Comparison of ENCODE assay signal across 24 mouse cellular contexts in genomic region chr19:3736001-3736400, GRCm38 (mm10). TPM values are rescaled to one million over a fixed set of nuclear protein-coding genes. Genes with fewer than 3 reads are reported as not detected.
DNase-seq lines count a peak whose midpoint lies in the region; ATAC-seq and TF ChIP-seq lines count a peak whose summit lies in the region.
"Had no signal": no experiment of that assay in that cellular context is flagged by ENCODE, and none has a peak within 500 bp of the region (broad histone marks: within the 10 kb centered on the region; RNA-seq: fewer than 3 reads in every experiment).

No protein-coding gene starts in this region.

- H3K9ac ChIP-seq in kidney, embryonic 15.5 days: no peak overlapping the region
- no peak overlapping the region for H3K9ac ChIP-seq in midbrain, embryonic 11.5 days (ENCODE audit: low read length)
- H3K9ac ChIP-seq in midbrain, embryonic 15.5 days: no peak overlapping the region
- H3K9ac ChIP-seq: embryonic facial prominence, embryonic 12.5 days; forebrain, embryonic 13.5 days; forebrain, embryonic 15.5 days had no signal

- no peaks in the 10 kb centered on the region for H3K4me1 ChIP-seq in kidney, adult 2 months (ENCODE audit: control insufficient read depth, insufficient read depth, low read length)
- H3K4me1 ChIP-seq in kidney, embryonic 15.5 days: no peaks in the 10 kb centered on the region
- H3K4me1 ChIP-seq in midbrain, embryonic 11.5 days (ENCODE audit: control insufficient read depth, insufficient read depth, low read length): no peaks in the 10 kb centered on the region
- no peaks in the 10 kb centered on the region for H3K4me1 ChIP-seq in midbrain, embryonic 15.5 days
- H3K4me1 ChIP-seq: embryonic facial prominence, embryonic 10.5 days; embryonic facial prominence, embryonic 12.5 days; forebrain, embryonic 13.5 days; forebrain, embryonic 15.5 days had no signal

- no peaks in the 10 kb centered on the region for H3K27me3 ChIP-seq in kidney, adult 2 months (replicated peaks; ENCODE audit: control insufficient read depth, insufficient read depth, low read length)
- no peaks in the 10 kb centered on the region for H3K27me3 ChIP-seq in kidney, embryonic 15.5 days
- no peaks in the 10 kb centered on the region for H3K27me3 ChIP-seq in midbrain, embryonic 11.5 days (ENCODE audit: control insufficient read depth, insufficient read depth, low read length)
- no peaks in the 10 kb centered on the region for H3K27me3 ChIP-seq in midbrain, embryonic 15.5 days (replicated peaks)
- H3K27me3 ChIP-seq: CH12.LX; embryonic facial prominence, embryonic 12.5 days; forebrain, embryonic 13.5 days; forebrain, embryonic 15.5 days had no signal

- no peak for ATAC-seq in kidney, embryonic 15.5 days (replicated peaks; ENCODE audit: low FRiP score)
- ATAC-seq in midbrain, embryonic 11.5 days (ENCODE audit: low FRiP score): no peak
- no peak for ATAC-seq in midbrain, embryonic 15.5 days (replicated peaks)
- ATAC-seq: activated CD4-positive, CD25-positive, alpha-beta regulatory T cell, adult 4 months; CD4-positive, CD25-positive, alpha-beta regulatory T cell, adult 4 months; forebrain, embryonic 13.5 days; forebrain, embryonic 15.5 days; Patski had no signal

- no peaks in the 10 kb centered on the region for H3K9me3 ChIP-seq in kidney, embryonic 15.5 days (replicated peaks)
- no peaks in the 10 kb centered on the region for H3K9me3 ChIP-seq in midbrain, embryonic 11.5 days (ENCODE audit: control insufficient read depth, low read length)
- H3K9me3 ChIP-seq in midbrain, embryonic 15.5 days: no peaks in the 10 kb centered on the region
- H3K9me3 ChIP-seq: embryonic facial prominence, embryonic 10.5 days; embryonic facial prominence, embryonic 12.5 days; forebrain, embryonic 13.5 days; forebrain, embryonic 15.5 days; G1E had no signal

- peak; percentile 55 for DNase-seq in kidney, adult 2 months
- no peak for DNase-seq in kidney, adult 18-20 months
- peak; percentile 42 to 62 for DNase-seq in kidney, postnatal 36 days
- peak; percentile 1 for DNase-seq in midbrain, embryonic 11.5 days (ENCODE audit: low spot score, missing footprints)
- DNase-seq: adrenal gland, adult 8-10 months; adrenal gland, postnatal 14 days; adrenal gland, postnatal 36 days; B cell, adult 2 months; cerebellum, adult 11-12 months; cerebellum, adult 2 months; cerebellum, adult 9-10 months; cerebellum, postnatal 10 days; cerebellum, postnatal 25 days had no signal

- H3K36me3 ChIP-seq in kidney, adult 2 months (ENCODE audit: control insufficient read depth, insufficient read depth, low read length): no peaks in the 10 kb centered on the region
- no peaks in the 10 kb centered on the region for H3K36me3 ChIP-seq in kidney, embryonic 15.5 days
- H3K36me3 ChIP-seq in midbrain, embryonic 11.5 days (ENCODE audit: control insufficient read depth, insufficient read depth, low read length): no peaks in the 10 kb centered on the region
- H3K36me3 ChIP-seq in midbrain, embryonic 15.5 days (replicated peaks): no peaks in the 10 kb centered on the region
- H3K36me3 ChIP-seq: embryonic facial prominence, embryonic 10.5 days; embryonic facial prominence, embryonic 12.5 days; forebrain, embryonic 15.5 days; G1E had no signal

- no peak overlapping the region for H3K27ac ChIP-seq in kidney, adult 2 months (ENCODE audit: insufficient read depth, low read depth, low read length)
- H3K27ac ChIP-seq in kidney, embryonic 15.5 days: no peak overlapping the region
- H3K27ac ChIP-seq in midbrain, embryonic 11.5 days (ENCODE audit: low read depth, low read length): no peak overlapping the region
- no peak overlapping the region for H3K27ac ChIP-seq in midbrain, embryonic 15.5 days
- H3K27ac ChIP-seq: embryonic facial prominence, embryonic 10.5 days; embryonic facial prominence, embryonic 12.5 days; forebrain, embryonic 13.5 days; forebrain, embryonic 15.5 days had no signal

- H3K4me3 ChIP-seq in kidney, adult 2 months (ENCODE audit: insufficient read depth, low read depth, low read length): no peak overlapping the region
- no peak overlapping the region for H3K4me3 ChIP-seq in kidney, embryonic 15.5 days (replicated peaks)
- H3K4me3 ChIP-seq in midbrain, embryonic 11.5 days (ENCODE audit: low read depth, low read length): no peak overlapping the region
- no peak overlapping the region for H3K4me3 ChIP-seq in midbrain, embryonic 15.5 days
- H3K4me3 ChIP-seq: embryonic facial prominence, embryonic 10.5 days; embryonic facial prominence, embryonic 12.5 days; forebrain, embryonic 13.5 days; forebrain, embryonic 15.5 days had no signal

- no peak for TF ChIP-seq POLR2A in kidney, adult 2 months (IDR thresholded peaks at IDR 0.05; ENCODE audit: low read depth, low read length)

- H3K4me2 ChIP-seq in kidney, embryonic 15.5 days: no peak overlapping the region
- H3K4me2 ChIP-seq in midbrain, embryonic 11.5 days: no peak overlapping the region
- H3K4me2 ChIP-seq in midbrain, embryonic 15.5 days: no peak overlapping the region
- H3K4me2 ChIP-seq: embryonic facial prominence, embryonic 12.5 days; forebrain, embryonic 13.5 days; forebrain, embryonic 15.5 days had no signal

- no peak for TF ChIP-seq CTCF in kidney, adult 2 months (conservative IDR thresholded peaks at IDR 0.05; ENCODE audit: insufficient read depth, insufficient read length, low read depth, low read length)

- 68% methylated on average over 3 of the region's 3 CpGs for WGBS in kidney, adult 2 months
- 83% methylated on average over 3 of the region's 3 CpGs for WGBS in kidney, embryonic 15.5 days
- 98% methylated on average over 3 of the region's 3 CpGs for WGBS in midbrain, embryonic 11.5 days
- WGBS in midbrain, embryonic 15.5 days: 95% methylated on average over 3 of the region's 3 CpGs

RNA-seq across cellular contexts. Expression of gene 1810055G02Rik, which starts 27.9 kb away (rescaled TPM):
- 18.8 and 23.3 TPM in 2 replicates for polyA plus RNA-seq in kidney, adult 2 months (2012; rRNA removed)
- polyA plus RNA-seq in kidney, embryonic 15.5 days (2015; fragmentation: Nextera tagmentation; extraction: Ambion mirVana): 39.7 and 43.9 TPM in 2 replicates
- polyA plus RNA-seq in midbrain, embryonic 11.5 days (2014; fragmentation: Nextera tagmentation; extraction: Ambion mirVana): 34.6 and 38.9 TPM in 2 replicates
- polyA plus RNA-seq in midbrain, embryonic 15.5 days (2015; fragmentation: Nextera tagmentation; extraction: Ambion mirVana): 34.6 and 35.9 TPM in 2 replicates

RNA-seq across cellular contexts. Expression of gene Kmt5b, which starts 31.2 kb away (rescaled TPM):
- 12.6 and 12.9 TPM in 2 replicates for polyA plus RNA-seq in kidney, adult 2 months (2012; rRNA removed)
- polyA plus RNA-seq in kidney, embryonic 15.5 days (2015; fragmentation: Nextera tagmentation; extraction: Ambion mirVana): 30.9 and 33.9 TPM in 2 replicates
- 40.3 and 45.1 TPM in 2 replicates for polyA plus RNA-seq in midbrain, embryonic 11.5 days (2014; fragmentation: Nextera tagmentation; extraction: Ambion mirVana)
- polyA plus RNA-seq in midbrain, embryonic 15.5 days (2015; fragmentation: Nextera tagmentation; extraction: Ambion mirVana): 51.9 and 59.9 TPM in 2 replicates

RNA-seq across cellular contexts. Expression of gene Lrp5, which starts 49.6 kb away (rescaled TPM):
- 33.9 and 34.2 TPM in 2 replicates for polyA plus RNA-seq in kidney, adult 2 months (2012; rRNA removed)
- 5.8 and 6.9 TPM in 2 replicates for polyA plus RNA-seq in kidney, embryonic 15.5 days (2015; fragmentation: Nextera tagmentation; extraction: Ambion mirVana)
- polyA plus RNA-seq in midbrain, embryonic 11.5 days (2014; fragmentation: Nextera tagmentation; extraction: Ambion mirVana): 2.6 and 2.8 TPM in 2 replicates
- 1.1 and 1.4 TPM in 2 replicates for polyA plus RNA-seq in midbrain, embryonic 15.5 days (2015; fragmentation: Nextera tagmentation; extraction: Ambion mirVana)
